Mouse (Mus musculus) lung, postnatal 0 days (tissue): ENCODE measurements at regions not wholly inside any gene's neighbourhood (a gene's known extent, or its start where the extent isn't known, plus 50 kb on each side); places are given as distances from the start of the nearest gene placed in this dataset.

ENCODE experiments used
- ATAC-seq: fragments of 200-750 bp; cut with Nextera tagmentation; 2 replicates; pipeline ENCODE4 v1.8.0; 2017; ENCODE audit warnings: moderate library complexity
- DNase-seq: peaks from one replicate; pipeline ENCODE4 v3.0.0-alpha.2; 2016; ENCODE audit warnings: low spot score
- H3K27ac ChIP-seq: fragments of 300-500 bp; sonication (generic); 2 replicates; pipeline ENCODE4 v1.5.1; 2014; ENCODE audit warnings: antibody characterized with exemption, mild to moderate bottlenecking, low read length, mixed read lengths
- H3K27me3 ChIP-seq: fragments of 300-500 bp; sonication (generic); replicated peaks from 2 replicates; pipeline ENCODE4 v1.6.1; 2014; ENCODE audit warnings: low read length, mixed read lengths; ENCODE audit not compliant: insufficient read depth
- H3K36me3 ChIP-seq: fragments of 300-500 bp; sonication (generic); 2 replicates; pipeline ENCODE4 v1.6.1; 2014; ENCODE audit warnings: low read length, mixed read lengths; ENCODE audit not compliant: insufficient read depth
- H3K4me1 ChIP-seq: fragments of 300-500 bp; sonication (generic); 2 replicates; pipeline ENCODE4 v1.6.1; 2014; ENCODE audit warnings: antibody characterized with exemption, low read depth, low read length, mixed read lengths; ENCODE audit not compliant: insufficient read depth
- H3K4me2 ChIP-seq: fragments of 300-500 bp; sonication (generic); replicated peaks from 2 replicates; pipeline ENCODE4 v1.6.1; 2014; ENCODE audit warnings: low read depth, mild to moderate bottlenecking, low read length, moderate library complexity, mixed read lengths
- H3K4me3 ChIP-seq: fragments of 300-500 bp; sonication (generic); 2 replicates; pipeline ENCODE4 v1.5.1; 2014; ENCODE audit warnings: low read depth, low read length
- H3K9ac ChIP-seq: fragments of 300-500 bp; sonication (generic); replicated peaks from 2 replicates; pipeline ENCODE4 v1.6.1; 2014; ENCODE audit warnings: low read depth, mild to moderate bottlenecking
- H3K9me3 ChIP-seq: fragments of 300-500 bp; sonication (generic); 2 replicates; pipeline ENCODE4 v1.6.1; 2016; ENCODE audit warnings: low read length, mixed read lengths
- CTCF ChIP-seq: IDR thresholded peaks from 2 replicates; pipeline ENCODE4 v1.5.1; 2016; ENCODE audit warnings: antibody characterized with exemption, mild to moderate bottlenecking
- EP300 ChIP-seq: IDR thresholded peaks from 2 replicates; pipeline ENCODE4 v1.6.1; 2016; ENCODE audit warnings: antibody characterized with exemption, mild to moderate bottlenecking, control low read depth
- WGBS: fragments of 180-500 bp; shearing (Covaris S2); extraction: QIAGEN DNeasy Blood & Tissue Kit; methylation state at CpG from one replicate; pipeline ENCODE4 v1.1.7; 2014; 5-methylcytosine and 5-hydroxymethylcytosine counted together

- WGBS = 38% methylated on average over 9 of the region's 9 CpGs
- no peak for ATAC-seq
Observed at GRCm38 (mm10) chr10:26494380-26494781, 118.6 kb upstream of the L3mbtl3 start.

GRCm38 (mm10) chr10:26500265-26500935 is 124.6 kb upstream of the L3mbtl3 start:
- WGBS = 85% methylated on average over 12 of the region's 12 CpGs
- Histone ChIP-seq H3K4me3 (no peak overlapping the region), H3K9ac (no peak overlapping the region), H3K4me2 (no peak overlapping the region), H3K4me1 (no peaks in the 10 kb centered on the region), H3K36me3 (no peaks in the 10 kb centered on the region), H3K9me3 (no peaks in the 10 kb centered on the region), H3K27ac (no peak overlapping the region), H3K27me3 (no peaks in the 10 kb centered on the region)
- no peak for ATAC-seq
- no peak for TF ChIP-seq CTCF
- DNase-seq = no peak

More at GRCm38 (mm10) chr10:26494380-26494781, 118.6 kb upstream of the L3mbtl3 start:
- Histone ChIP-seq H3K4me2 (0 out of 2 replicates have a peak overlapping the region, but pooled peaks have one; percentile 11), H3K36me3 (no peaks in the 10 kb centered on the region), H3K9ac (no peak overlapping the region), H3K9me3 (no peaks in the 10 kb centered on the region), H3K27ac (no peak overlapping the region), H3K4me3 (no peak overlapping the region), H3K4me1 (no peaks in the 10 kb centered on the region), H3K27me3 (no peaks in the 10 kb centered on the region)
- DNase-seq = peak; percentile 69
- TF ChIP-seq CTCF = peak; percentile 82
- no peak for TF ChIP-seq EP300

- no peak for DNase-seq
- no peak overlapping the region for H3K4me3 ChIP-seq
- no peaks in the 10 kb centered on the region for H3K9me3 ChIP-seq
- no peaks in the 10 kb centered on the region for H3K4me1 ChIP-seq
- H3K9ac ChIP-seq = no peak overlapping the region
- no peaks in the 10 kb centered on the region for H3K27me3 ChIP-seq
- WGBS = 57% methylated on average over 6 of the region's 6 CpGs
- no peak overlapping the region for H3K27ac ChIP-seq
- no peaks in the 10 kb centered on the region for H3K36me3 ChIP-seq
- no peak for TF ChIP-seq EP300
- TF ChIP-seq CTCF = no peak
- ATAC-seq = no peak
- no peak overlapping the region for H3K4me2 ChIP-seq
Observed at GRCm38 (mm10) chr10:26520879-26521278, 145.1 kb upstream of the L3mbtl3 start.

GRCm38 (mm10) chr10:26525848-26526546 is 150.2 kb upstream of the L3mbtl3 start:
- Histone ChIP-seq H3K4me3 (no peak overlapping the region), H3K4me2 (no peak overlapping the region), H3K9me3 (no peaks in the 10 kb centered on the region), H3K27ac (no peak overlapping the region), H3K9ac (no peak overlapping the region), H3K4me1 (no peaks in the 10 kb centered on the region), H3K27me3 (no peaks in the 10 kb centered on the region), H3K36me3 (no peaks in the 10 kb centered on the region)
- ATAC-seq (no peak), DNase-seq (no peak)
- WGBS = 69% methylated on average over 4 of the region's 4 CpGs
- TF ChIP-seq EP300 (no peak), CTCF (no peak)

- H3K27ac ChIP-seq = no peak overlapping the region
- H3K36me3 ChIP-seq = no peaks in the 10 kb centered on the region
- TF ChIP-seq CTCF = peak; percentile 32; the same call in 1 of the 2 replicates
- TF ChIP-seq EP300 = no peak
- ATAC-seq = no peak
- H3K9me3 ChIP-seq = no peaks in the 10 kb centered on the region
- H3K4me2 ChIP-seq = no peak overlapping the region
- DNase-seq = peak; percentile 20
- no peak overlapping the region for H3K4me3 ChIP-seq
- H3K27me3 ChIP-seq = no peaks in the 10 kb centered on the region
- H3K9ac ChIP-seq = no peak overlapping the region
- H3K4me1 ChIP-seq = no peaks in the 10 kb centered on the region
Observed at GRCm38 (mm10) chr10:26540189-26540588, 164.4 kb upstream of the L3mbtl3 start.

GRCm38 (mm10) chr10:26544061-26544460 is 168.3 kb upstream of the L3mbtl3 start:
- 77% methylated on average over 1 of the region's 1 CpGs for WGBS
- Histone ChIP-seq H3K36me3 (no peaks in the 10 kb centered on the region), H3K27me3 (no peaks in the 10 kb centered on the region), H3K27ac (no peak overlapping the region), H3K4me2 (no peak overlapping the region), H3K9ac (no peak overlapping the region), H3K4me1 (no peaks in the 10 kb centered on the region), H3K4me3 (no peak overlapping the region), H3K9me3 (no peaks in the 10 kb centered on the region)
- DNase-seq = no peak
- no peak for TF ChIP-seq CTCF
- TF ChIP-seq EP300 = no peak
- no peak for ATAC-seq
